Mouse (Mus musculus): ENCODE results near the gene Tnfrsf25.

Tnfrsf25 gene

DNA sequence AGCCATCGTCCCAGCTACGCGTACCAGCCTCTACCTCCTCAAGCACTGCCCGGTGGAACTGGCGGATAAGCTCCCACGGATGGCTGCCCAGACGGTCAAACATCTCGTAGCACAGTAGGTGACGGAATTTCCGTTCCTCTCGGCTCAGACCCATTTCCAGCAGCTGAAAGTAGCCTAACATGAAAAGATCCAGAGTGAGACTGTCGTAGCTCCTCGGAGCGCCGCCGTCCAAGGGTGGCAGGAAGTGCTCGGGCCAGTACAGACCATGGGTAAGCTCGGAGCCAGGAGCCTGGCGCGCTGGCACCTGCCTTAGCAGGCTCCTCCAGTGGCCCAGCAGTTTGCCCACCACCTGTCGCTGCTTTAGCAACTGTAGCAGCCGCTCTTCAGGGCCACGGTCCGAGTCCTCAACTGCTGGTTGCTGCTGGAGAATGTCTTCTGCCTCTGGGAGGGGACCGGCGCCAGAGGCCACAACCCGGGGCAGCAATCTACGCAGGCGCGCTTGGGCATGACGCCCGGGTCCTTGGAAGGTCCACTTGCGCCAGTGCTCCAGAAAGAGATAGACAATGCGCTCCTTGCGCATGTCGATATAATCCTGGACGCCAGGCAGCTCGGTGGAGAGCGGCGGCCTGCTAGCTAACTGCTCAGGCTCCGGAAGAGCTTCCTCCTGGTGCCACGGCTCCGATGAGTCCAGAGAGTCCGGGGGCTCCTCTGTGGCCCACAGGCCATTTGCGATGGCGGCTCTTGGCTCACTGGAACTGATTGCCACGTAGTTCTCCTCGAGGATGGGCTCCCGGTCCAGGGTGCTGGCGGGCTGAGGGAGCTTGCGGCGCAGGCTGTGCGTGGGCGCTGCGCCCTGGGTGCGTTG, 9.7 kb downstream of the Tnfrsf25 start:
- DNase-seq, result no peak

DNA sequence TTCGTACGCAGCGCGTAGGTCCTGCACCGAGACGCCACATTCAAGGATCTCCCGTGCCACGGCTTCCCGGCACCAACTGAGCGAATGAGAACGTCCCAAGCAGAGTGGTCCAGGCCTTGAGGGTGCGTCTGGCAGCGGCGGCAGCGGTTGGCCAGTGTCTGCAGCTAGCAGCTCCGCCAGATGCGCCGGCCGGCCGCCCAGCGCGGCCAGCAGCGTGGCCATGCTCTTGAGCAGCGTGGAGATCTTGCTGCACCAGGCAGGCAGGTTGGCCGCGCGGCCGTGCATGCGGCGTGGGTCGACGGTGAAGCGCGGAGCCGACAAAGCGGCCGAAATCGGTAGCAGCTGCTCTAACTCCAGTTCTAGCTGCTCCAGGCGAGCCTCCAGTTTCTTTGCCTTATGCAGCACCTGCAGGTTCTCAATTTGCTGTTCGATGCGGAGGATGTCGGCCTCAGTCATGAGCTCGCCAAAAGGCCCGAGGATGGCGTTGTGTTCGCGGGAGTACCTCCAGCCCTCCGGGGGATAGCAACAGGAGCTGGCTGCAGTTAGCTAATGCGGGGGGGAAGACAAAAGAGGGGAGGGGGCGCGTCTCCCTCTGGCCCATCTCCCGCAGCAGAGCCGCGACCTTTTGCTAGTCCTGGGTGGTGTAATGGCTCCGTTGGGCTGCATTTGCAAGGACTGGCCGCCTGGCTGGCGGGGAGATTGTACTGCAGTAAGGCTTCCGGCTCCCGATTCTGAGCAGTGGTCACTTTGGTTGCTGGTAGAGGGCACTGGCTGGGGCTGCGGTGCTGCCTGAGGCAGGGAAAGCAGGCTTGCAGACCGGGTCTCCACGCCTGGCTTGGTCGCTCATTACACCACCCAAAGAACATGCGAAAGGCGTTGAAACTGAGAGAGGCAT, 10.5 kb downstream of the Tnfrsf25 start:
- DNase-seq, result no peak

DNA sequence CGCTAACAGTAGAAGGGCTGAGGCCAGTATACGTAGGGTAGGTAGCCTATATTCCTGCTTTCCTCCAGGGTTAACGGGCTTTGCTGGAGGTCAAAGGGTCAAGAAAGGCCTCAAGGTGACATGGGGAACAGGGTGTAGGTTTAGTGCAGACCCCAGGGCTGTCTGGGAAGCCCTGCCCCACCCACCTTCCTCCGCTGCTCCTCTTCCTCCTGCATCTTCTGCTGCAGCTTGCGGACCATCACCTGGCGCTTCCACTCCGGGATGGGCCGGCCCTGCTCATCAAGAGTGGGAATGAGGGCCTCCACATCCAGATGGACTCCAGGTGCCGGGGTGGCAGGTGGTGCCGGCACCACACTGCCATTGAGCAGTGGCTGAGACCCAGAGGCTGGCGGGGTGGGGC, 12.2 kb downstream of the Tnfrsf25 start:
- DNase-seq, result no peak

DNA sequence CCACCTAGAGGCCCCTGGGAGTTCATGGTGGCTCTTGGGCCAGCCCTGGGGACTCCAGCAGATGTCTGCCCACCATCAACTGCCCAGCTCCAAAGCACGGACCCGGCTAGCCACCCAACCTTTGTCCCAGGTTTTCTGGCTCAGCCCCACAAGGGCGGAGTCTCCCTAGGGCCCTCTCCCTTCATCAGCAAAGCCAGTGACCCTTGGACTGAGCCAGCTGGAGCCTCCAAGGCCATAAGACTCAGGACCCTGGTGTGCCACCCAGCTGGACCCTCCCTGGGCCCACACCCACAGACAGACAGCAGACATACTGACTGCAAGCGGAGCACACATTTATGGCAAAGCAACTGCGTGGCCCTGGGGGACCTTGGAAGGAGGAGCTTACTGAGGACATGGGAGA, 13.1 kb downstream of the Tnfrsf25 start:
- peak; percentile 87 for DNase-seq

DNA sequence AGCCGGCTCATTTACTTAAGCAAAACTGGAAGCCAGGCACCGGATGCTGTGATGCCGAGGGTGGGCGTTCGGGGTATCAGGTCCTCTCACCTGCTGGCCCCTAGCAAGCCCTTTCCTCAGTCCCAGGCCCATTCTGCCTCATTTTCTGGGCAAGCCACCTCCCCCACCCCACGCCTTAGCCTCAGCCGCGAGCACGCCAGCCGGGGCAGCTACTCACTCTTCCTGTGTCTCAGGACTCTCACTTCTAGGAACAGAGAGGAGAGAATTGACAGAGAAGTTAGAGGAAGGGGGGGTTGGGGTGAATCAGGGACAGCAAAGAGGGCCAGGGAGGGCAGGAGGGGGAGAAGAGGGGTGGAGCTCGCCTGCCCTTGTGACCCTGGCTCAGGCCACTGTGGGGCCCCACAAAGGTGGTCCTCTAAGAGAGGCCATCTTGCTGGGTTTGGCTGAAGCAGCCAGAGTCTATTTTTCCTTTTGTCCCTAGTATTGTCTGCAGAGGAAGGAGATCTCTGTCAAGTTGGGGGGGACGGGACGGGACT, 13.7 kb downstream of the Tnfrsf25 start:
- DNase-seq, result no peak

DNA sequence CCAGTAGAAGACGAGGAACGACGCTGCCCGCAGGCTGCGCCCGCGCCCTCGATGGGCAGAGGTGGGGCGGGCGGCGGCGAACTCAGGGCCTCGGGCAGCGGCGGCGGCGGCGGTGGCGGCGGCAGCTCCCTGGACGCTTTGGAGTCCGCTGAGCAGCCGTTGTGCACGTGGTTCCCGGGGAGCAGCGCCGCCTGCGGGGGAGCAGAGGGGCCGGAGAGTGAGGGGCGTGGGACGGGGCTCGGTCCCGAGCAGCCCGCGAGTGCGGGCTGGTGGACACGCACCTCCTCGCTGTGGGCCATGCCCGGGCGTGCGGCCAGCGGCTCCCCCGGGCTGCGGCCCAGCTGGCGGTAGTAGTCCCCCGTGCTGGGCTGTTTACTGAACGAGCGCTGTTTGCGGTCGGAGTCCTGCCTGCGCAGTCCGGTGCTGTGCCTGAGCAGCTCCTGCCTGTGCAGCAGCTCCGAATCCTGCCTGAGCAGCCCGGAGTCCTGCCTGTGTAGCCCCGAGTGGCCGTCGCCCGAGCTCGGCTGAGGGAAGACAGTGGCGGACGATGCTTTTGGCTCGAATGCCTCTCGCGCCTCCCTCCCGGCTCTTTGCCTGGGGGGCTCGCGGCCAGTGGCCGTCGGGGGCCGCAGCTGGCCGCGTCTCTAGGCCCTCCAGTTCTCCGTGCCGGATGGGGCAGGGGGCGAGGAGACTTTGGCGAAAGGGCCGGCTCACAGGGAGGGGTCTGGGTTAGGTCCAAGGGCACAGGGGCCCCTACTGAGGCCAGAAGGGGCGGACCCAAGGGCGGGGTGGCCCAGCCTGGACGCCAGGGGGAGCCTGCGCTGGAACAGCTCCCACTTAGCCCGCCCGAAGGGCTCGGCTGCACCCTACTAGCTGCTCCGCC, 15.3 kb downstream of the Tnfrsf25 start:
- peak; percentile 83 for DNase-seq

DNA sequence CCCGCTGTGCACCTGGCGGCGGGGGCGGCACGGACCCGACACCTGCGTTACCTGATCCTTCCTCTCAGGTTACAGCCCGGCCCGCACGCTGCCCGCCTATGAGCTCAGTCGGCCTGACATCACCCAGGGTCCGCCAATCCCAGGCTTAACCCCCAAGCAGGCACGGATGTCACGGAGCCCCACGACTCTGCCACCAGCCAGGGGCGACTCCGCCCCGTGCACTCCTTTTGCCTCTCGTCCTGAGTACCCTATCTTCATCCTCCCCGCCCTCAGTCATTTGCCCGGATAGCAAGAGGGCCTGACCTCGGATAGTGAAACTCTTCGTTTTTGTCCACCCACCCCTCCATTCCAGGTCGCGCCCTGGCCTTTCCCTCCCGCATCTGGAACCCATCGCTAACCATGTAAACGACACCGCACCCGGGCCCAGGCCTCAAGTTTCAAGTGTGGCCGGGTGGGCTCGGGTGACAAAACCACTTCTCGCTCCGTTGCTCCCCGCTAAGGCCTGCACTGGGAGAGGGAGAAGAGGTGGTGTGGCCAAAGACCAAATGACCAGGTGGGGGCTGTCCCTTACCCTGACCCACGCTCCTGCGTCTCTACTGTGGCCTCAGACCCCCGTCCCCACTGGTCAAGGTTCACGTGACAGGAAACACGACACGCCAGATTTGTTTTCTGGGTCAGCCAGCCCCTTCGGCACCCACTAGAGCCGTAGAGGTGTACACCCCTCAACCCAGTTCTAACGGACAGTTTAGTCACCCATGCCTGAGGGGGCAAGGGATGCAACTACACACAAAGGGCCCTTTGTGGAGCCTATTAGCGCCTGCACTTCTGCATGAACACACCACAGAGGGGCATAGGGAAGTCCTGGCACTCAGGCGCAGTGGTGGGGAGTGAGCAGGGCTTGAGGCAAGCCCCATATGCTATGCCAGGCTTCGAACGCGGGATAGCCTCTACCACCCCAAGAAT, 16.4 kb downstream of the Tnfrsf25 start:
- no peak for DNase-seq

DNA sequence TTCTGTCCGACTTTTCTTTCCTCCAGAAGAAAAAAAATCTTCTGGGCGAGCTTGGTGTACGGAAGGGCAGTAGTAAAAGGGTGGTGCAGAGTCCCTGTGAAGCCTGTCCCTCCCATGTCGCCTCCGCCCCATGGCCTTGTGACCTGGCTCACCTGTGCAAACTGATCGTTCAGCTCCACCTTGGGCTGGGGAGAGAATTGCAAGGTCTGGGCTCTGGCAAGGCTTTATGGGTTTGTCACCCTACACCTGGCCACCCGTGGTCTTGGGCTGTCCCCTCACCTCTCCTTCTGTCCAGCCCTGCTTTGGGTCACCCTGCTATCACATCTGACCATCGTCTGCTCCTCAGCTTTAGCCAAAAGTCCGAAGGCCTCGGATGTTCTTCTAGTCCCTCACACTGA, 17.0 kb downstream of the Tnfrsf25 start:
- no peak for DNase-seq

DNA sequence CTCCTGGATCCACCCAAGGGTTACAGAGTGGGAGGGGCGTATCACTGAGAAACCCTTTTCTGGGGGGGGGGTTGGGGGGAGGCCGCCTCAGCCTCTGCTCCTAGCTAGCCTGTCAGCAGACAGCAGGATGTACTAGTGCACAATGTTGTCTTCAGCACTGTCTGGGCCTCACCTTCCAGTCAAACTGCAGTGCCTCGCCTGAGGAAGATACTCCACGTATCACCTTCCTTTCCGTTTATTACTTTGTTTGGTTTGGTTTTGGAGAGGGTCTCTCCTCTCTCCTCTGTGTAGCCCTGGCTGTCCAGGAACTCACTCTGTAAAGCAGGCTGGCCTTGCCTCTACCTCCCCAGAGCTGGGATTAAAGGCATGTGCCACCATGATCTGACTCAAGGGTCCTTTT, 17.5 kb downstream of the Tnfrsf25 start:
- DNase-seq, result no peak

DNA sequence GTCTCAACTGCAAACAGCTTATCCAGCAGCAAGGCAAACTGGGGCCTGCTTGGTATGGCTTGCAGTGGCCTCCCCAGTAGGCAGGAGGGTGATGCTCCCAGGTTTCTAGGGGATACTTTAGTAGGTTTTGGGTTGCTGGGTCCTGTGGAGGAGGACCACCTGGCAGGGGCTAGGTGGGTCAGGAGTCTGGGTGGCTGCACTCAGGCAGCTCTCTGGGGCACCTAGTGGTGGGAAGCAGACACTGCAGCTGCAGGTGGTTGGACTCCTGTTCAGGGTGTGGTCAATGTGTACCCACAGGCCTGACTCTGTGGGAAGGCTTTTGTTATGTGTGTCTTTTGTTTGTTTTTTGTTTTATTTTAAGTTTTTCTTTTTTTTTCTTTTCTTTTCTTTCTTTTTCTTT, 18.8 kb downstream of the Tnfrsf25 start:
- DNase-seq, result peak; percentile 77

DNA sequence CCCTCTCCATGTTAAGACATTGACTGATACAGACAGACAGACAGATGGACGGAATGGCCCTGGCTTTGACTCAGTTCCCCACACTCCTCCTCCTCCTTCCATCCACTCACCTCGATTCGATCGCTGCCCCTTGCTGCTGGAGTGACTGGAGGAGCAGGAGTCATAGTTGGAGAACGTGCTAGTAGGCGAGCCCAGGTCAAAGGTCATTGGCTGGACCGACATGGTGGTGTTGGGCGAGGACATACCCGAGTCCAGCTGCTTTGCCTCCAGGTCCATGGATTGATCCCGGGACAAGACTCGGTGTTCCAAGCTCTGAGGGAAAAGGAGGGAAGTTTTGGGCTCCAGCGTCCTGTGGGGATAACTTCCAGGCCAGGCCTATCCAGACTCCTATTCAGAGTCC, 19.6 kb downstream of the Tnfrsf25 start:
- no peak for DNase-seq

DNA sequence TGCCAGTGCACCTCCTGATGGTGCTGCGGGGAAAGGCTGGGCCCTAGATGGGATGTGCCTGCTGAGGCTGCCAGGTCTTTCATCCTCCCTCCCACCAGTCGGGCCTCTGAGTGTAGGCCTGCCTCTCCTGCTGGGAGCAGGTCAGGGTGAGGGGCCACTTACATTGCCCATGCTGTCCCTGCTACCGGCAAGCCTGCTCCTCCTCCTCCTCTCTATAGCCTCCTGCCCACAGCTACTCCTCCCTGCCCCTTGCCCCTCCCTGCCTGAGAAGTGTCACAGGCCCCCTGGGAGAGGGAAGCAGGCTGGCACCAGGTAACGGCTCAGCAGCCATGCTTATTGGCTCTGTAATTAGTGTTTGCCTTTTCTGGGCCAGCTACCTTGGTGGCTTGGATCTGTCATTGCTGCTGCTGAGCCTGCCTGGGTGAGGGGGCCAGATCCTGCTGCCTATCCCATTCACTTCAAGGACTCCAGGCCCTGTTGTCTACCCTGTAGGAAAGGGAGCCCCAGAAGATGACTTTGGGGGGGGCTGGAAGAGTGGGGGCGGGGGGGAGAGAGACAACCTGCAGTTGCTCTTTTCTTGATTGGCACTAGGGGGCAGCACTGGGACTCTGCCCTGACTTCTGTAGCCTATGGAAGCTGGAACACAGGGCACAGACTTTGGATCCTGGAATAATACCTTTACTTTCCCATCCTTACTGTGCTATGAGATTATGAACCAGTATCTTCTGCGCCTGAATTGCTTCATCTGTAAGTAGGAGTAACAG, 20.6 kb downstream of the Tnfrsf25 start:
- no peak for DNase-seq

DNA sequence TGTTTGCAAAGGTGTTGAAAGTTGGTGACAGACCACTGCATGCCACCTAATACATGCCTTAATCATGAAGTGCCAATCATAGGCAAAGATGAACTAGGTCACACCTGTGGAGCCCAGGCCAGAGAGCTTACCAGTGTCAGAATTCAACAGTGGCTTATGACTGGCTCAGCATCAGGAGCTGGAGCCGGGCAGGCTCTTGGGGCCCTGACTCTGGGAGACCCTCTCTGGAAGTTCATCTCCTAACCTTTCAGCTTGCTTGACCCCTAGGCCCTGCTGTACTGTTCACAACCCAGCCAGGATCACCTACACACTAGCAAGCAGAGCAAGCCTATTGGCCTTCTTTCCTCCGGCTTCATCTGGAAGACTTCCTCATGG, 21.1 kb downstream of the Tnfrsf25 start:
- no peak for DNase-seq

DNA sequence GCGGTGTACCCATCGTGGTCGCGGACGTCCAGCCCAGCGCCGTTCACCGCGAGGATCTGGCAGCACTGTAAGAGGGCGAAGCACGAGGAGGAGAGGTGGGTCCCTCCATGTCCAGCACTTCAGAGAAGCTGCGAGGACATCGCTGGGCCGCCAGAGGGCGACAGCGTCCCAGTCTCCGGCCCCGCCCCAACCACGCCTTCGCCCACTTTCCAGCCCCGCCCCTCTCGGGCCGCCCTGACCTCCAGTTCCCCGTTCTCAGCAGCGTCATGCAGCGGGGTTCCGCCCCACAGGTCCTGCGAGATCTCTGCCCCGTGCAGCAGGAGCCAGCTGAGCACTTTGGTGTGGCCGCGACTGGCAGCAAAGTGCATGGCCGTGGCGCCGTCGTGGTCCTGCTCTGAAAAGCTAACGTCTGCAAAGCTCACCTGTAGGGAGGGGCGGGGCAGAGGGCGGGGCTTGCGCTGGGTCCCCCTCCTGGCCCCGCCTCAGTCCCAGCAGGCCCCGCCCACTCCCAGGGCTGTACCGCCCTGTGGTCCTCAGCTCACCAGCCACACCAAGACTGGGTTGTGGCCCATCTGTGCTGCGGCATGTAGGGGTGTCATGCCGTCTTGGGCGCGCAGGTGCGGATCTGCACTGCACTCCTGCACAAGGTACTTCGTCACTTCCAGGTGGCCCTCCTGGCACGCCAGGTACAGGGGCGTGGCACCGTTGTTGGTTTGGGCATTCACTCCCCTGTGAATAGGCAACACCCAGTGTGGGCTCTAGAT, 22.9 kb downstream of the Tnfrsf25 start:
- peak; percentile 92 for DNase-seq

DNA sequence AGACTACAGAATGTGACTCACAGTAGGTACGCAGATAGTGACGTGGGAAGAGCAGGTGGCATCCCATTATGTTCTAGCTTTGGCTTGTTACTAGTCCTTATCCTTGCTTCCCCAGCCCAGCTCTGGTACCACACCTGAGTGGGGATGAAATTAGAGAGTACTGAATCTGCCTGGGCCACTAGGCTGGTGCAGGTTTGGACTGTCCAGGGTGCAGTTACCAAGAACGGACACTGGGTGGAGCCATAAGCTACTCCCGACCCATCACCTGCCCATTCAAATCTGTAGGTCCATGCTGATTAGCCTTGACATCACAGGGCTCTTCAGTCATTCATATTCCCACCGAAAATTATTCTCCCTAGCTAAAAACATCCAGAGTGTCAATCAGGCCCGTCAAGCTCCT, 24.7 kb downstream of the Tnfrsf25 start:
- peak; percentile 70 for DNase-seq

DNA sequence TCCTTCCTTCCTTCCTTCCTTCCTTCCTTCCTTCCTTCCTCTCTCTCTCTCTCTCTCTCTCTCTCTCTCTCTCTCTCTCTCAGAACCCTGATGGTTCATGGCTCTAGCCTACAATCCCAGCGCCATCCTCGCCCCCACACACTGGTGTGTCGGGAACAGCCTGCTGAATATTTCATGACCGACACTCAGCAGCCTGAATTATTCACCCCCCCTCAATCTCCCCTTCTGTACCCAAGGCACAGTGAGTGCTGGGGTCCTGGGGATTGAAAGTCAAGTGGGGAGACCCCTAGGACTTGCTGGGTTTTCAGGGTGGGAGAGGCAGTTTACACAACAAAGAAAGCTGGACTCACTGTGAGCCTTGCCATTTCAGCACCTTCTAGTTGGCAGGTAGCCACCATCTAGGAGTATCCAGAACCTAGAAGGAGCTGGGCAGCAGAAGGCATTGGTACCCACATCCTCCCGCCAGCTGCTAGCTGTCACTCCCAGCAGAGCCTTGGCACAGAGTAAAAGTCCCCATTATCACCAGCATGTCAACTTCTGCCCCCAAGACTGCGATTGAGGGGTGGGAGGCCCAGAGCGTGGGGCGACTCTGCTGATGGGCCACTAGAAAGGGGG, 25.9 kb downstream of the Tnfrsf25 start:
- DNase-seq, result no peak

DNA sequence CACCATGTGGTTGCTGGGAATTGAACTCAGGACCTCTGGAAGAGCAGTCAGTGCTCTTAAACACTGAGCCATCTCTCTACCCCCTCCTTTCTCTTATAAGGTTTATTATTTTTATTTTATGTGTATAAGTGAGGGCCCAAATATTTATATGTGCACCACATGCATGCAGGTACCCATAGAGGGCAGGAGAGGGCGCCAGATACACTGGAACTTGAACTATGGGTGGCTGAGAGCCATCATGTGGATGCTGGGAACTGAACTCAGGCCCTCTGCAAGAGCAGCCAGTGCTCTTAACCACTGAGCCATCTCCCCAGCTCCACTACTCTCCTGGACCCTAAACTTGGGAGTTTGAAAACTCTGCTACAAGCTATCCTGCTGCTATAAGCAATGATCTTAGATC, 27.9 kb downstream of the Tnfrsf25 start:
- DNase-seq, result no peak

DNA sequence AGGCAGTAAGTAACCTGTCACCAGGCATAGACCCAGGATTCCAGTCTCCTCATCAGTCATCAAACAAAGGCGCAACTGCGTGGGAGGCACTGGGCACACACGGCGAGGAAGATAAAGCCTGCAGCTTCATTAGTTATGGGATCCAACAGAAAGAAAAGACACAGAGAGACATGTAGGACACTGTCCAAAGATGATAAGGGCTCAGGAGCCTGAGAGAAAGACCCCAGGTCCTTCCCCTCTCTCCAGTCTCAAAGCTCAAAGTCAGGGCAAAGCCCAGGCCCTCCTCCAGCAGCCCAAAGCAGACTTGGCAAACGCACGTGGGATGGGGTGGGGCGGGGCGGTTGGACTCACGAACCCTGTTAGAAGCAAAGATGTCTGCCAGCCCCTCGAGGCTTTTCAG, 29.7 kb downstream of the Tnfrsf25 start:
- no peak for DNase-seq

DNA sequence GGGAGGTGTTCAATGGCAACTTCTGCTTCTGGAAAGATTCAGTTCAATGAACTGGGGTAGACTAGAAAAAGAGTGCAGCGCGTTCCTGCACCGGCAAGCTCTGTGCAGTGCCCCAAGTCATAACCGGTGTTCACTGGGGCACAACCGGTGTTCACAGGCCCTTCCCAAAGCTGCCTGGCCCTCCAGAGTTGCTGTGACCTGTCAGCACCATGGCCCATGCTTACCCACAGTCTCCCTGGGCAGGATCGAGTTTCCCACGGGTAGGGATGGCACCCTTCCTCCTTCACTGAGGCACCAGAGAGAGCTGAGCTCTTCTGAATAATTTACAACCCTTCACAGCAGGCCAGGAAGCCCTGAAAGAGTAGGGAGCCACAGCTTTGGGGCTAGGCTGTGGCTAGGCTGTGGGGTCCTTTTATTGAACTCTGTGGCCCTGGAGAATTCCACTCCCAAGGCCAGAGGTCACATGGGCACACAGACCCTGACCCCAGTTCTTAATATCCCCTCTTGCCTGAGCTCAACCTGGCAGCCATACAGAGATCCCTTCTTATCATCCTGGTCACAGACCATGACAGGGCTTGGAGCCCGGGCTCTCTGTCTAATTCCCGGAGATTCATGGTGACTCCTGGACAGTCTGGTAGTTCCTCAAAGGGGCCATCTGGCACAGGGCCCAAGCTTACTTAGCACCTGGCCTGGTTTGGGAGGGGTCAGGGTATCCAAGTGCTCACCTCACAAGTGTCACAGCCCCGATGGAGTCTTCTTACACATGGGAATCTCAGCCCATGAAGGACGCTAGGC, 30.5 kb downstream of the Tnfrsf25 start:
- DNase-seq, result peak; percentile 35
